In the genomic region with DNA sequence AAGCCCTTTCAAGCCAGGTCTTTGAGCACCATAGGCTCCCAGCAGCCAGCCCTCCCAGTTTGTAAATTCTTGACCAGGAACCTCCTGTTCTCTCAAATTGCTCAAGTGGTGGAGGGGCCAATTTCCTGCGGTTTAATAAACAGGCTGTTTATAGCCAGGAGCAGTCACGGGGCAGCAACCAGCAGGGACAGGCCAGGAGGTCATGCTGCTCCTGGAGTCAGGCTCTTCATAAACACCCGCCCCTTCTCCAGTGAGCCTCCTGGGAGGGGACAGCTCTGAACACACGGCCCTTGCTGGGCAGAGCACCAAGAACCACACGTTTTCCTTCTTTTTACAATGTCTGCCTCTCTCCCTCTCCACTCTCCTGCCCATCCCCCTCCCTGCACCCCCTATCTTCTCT, we compare ENCODE assay signal across 8 mouse cellular contexts. TPM values are rescaled to one million over a fixed set of nuclear protein-coding genes. Genes with fewer than 3 reads are reported as not detected.
DNase-seq lines count a peak whose midpoint lies in the region; ATAC-seq and TF ChIP-seq lines count a peak whose summit lies in the region.

No protein-coding gene starts in this region.

- H3K4me3 ChIP-seq in bone marrow macrophage, adult 2 months (ENCODE audit: insufficient read depth, low read length): peak overlapping the region; percentile 43
- no peak overlapping the region for H3K4me3 ChIP-seq in heart, embryonic 12.5 days
- no peak overlapping the region for H3K4me3 ChIP-seq in forebrain, embryonic 16.5 days (replicated peaks; ENCODE audit: low read length)

- peak overlapping the region; percentile 100 for H3K27ac ChIP-seq in bone marrow macrophage, adult 2 months (ENCODE audit: insufficient read depth, low read depth, low read length)
- H3K27ac ChIP-seq in heart, embryonic 12.5 days (ENCODE audit: poor library complexity, severe bottlenecking): peak overlapping the region; percentile 25; the same call in 1 of the 2 replicates
- no peak overlapping the region for H3K27ac ChIP-seq in forebrain, embryonic 16.5 days (ENCODE audit: low read length)

- TF ChIP-seq POLR2A in bone marrow macrophage, adult 2 months (IDR thresholded peaks at IDR 0.05; ENCODE audit: borderline replicate concordance, low read depth, low read length): no peak

- H3K27me3 ChIP-seq in heart, embryonic 12.5 days (replicated peaks): no peaks in the 10 kb centered on the region
- no peaks in the 10 kb centered on the region for H3K27me3 ChIP-seq in forebrain, embryonic 16.5 days (replicated peaks; ENCODE audit: control insufficient read depth, insufficient read depth, low read length)

- H3K4me2 ChIP-seq in heart, embryonic 12.5 days: no peak overlapping the region
- no peak overlapping the region for H3K4me2 ChIP-seq in forebrain, embryonic 16.5 days (ENCODE audit: low read length)

- H3K36me3 ChIP-seq in heart, embryonic 12.5 days: no peaks in the 10 kb centered on the region
- H3K36me3 ChIP-seq in forebrain, embryonic 16.5 days (ENCODE audit: control insufficient read depth, insufficient read depth): no peaks in the 10 kb centered on the region

- peak; percentile 41; the same call in 1 of the 2 replicates for ATAC-seq in heart, embryonic 12.5 days (ENCODE audit: insufficient number of reproducible peaks, low FRiP score)
- ATAC-seq in megakaryocyte, adult 5-6 weeks (ENCODE audit: poor library complexity, severe bottlenecking): peak; percentile 82
- ATAC-seq in cerebellum, adult (ENCODE audit: insufficient number of reproducible peaks, low FRiP score, low TSS enrichment): no peak
- ATAC-seq in forebrain, embryonic 16.5 days: no peak

- 19% methylated on average over 5 of the region's 5 CpGs for WGBS in heart, embryonic 12.5 days
- WGBS in forebrain, embryonic 16.5 days: 48% methylated on average over 5 of the region's 5 CpGs

- TF ChIP-seq CTCF in bone marrow macrophage, adult 2 months (IDR thresholded peaks at IDR 0.05; ENCODE audit: low read depth, low read length): no peak

- H3K9me3 ChIP-seq in heart, embryonic 12.5 days (replicated peaks): no peaks in the 10 kb centered on the region
- no peaks in the 10 kb centered on the region for H3K9me3 ChIP-seq in forebrain, embryonic 16.5 days (ENCODE audit: control insufficient read depth, low read length)

- peak; percentile 37 for DNase-seq in 3T3-L1 (ENCODE audit: low read depth, low spot score)
- peak; percentile 64 to 75 for DNase-seq in kidney, postnatal 4 days
- no peak for DNase-seq in Muller cell, postnatal 12 days (ENCODE audit: inconsistent ontology term)

- peaks cover 59% of the 10 kb centered on the region for H3K4me1 ChIP-seq in bone marrow macrophage, adult 2 months (ENCODE audit: control insufficient read depth, insufficient read depth, low read length)
- peaks cover 43% of the 10 kb centered on the region for H3K4me1 ChIP-seq in heart, embryonic 12.5 days (replicated peaks)
- no peaks in the 10 kb centered on the region for H3K4me1 ChIP-seq in forebrain, embryonic 16.5 days (replicated peaks; ENCODE audit: control insufficient read depth, insufficient read depth, low read length)

- peak overlapping the region; percentile 7; the same call in 1 of the 2 replicates for H3K9ac ChIP-seq in heart, embryonic 12.5 days
- no peak overlapping the region for H3K9ac ChIP-seq in forebrain, embryonic 16.5 days (replicated peaks; ENCODE audit: low read depth, low read length)

RNA-seq across cellular contexts. Expression of gene Gpx3, which starts 17.3 kb away (rescaled TPM):
- polyA plus RNA-seq in bone marrow macrophage, adult 2 months (2012; ENCODE audit: insufficient read depth, insufficient read length, missing spikeins): 10.8 and 13.8 TPM in 2 replicates
- polyA plus RNA-seq in heart, embryonic 12.5 days (2016; fragmentation: Nextera tagmentation; extraction: Ambion mirVana): 1,404 and 1,433 TPM in 2 replicates
- 52.7 and 58.3 TPM in 2 replicates for total RNA-seq in megakaryocyte, adult 5-6 weeks (2015)
- 1.8 and 6.0 TPM in 2 replicates for total RNA-seq in megakaryocyte, adult 5-6 weeks (2017)
- polyA plus RNA-seq in forebrain, embryonic 16.5 days (2015; fragmentation: Nextera tagmentation; extraction: Ambion mirVana): 17.4 and 18.0 TPM in 2 replicates

RNA-seq across cellular contexts. Expression of gene Hint1, which starts 18.8 kb away (rescaled TPM):
- polyA plus RNA-seq in bone marrow macrophage, adult 2 months (2012; ENCODE audit: insufficient read depth, insufficient read length, missing spikeins): 324 and 359 TPM in 2 replicates
- 743 and 765 TPM in 2 replicates for polyA plus RNA-seq in heart, embryonic 12.5 days (2016; fragmentation: Nextera tagmentation; extraction: Ambion mirVana)
- total RNA-seq in megakaryocyte, adult 5-6 weeks (2015): 370 and 459 TPM in 2 replicates
- 411 and 450 TPM in 2 replicates for total RNA-seq in megakaryocyte, adult 5-6 weeks (2017)
- 685 and 697 TPM in 2 replicates for polyA plus RNA-seq in forebrain, embryonic 16.5 days (2015; fragmentation: Nextera tagmentation; extraction: Ambion mirVana)

RNA-seq across cellular contexts. Expression of gene Lyrm7, which starts 24.2 kb away (rescaled TPM):
- 0.67 and 1.7 TPM in 2 replicates for polyA plus RNA-seq in bone marrow macrophage, adult 2 months (2012; ENCODE audit: insufficient read depth, insufficient read length, missing spikeins)
- polyA plus RNA-seq in heart, embryonic 12.5 days (2016; fragmentation: Nextera tagmentation; extraction: Ambion mirVana): 14.5 and 20.1 TPM in 2 replicates
- total RNA-seq in megakaryocyte, adult 5-6 weeks (2015): 0.85 and 6.1 TPM in 2 replicates
- 5.3 and 14.8 TPM in 2 replicates for total RNA-seq in megakaryocyte, adult 5-6 weeks (2017)
- 14.2 and 17.6 TPM in 2 replicates for polyA plus RNA-seq in forebrain, embryonic 16.5 days (2015; fragmentation: Nextera tagmentation; extraction: Ambion mirVana)

Comparison
In these comparisons a context has a peak if more than half of its experiments do, and no peak if none do; other contexts are left out.
1. ATAC-seq: peak in heart, embryonic 12.5 days (single experiment) and megakaryocyte, adult 5-6 weeks (single experiment); none in cerebellum, adult (single experiment) and forebrain, embryonic 16.5 days (single experiment).
2. RNA of gene Gpx3, which starts 17.3 kb away (polyA plus RNA-seq): 1,404 to 1,433 TPM in heart, embryonic 12.5 days; 17.4 to 18.0 TPM in forebrain, embryonic 16.5 days and 10.8 to 13.8 TPM in bone marrow macrophage, adult 2 months; every median in the first group is over 10 times any median in the second.